ENCODE assay signal across 22 mouse cellular contexts in genomic region chr16:30177769-30178168, GRCm38 (mm10).
DNase-seq lines count a peak whose midpoint lies in the region; ATAC-seq and TF ChIP-seq lines count a peak whose summit lies in the region.
"Had no signal": no experiment of that assay in that cellular context is flagged by ENCODE, and none has a peak within 500 bp of the region (broad histone marks: within the 10 kb centered on the region; RNA-seq: fewer than 3 reads in every experiment).

No protein-coding gene starts in this region.

- intact Hi-C loops in gastrocnemius, adult 2 months (cut with DNase I) = no loop called here
- intact Hi-C loops in gastrocnemius, postnatal 36 days (cut with DNase I) = no loop called here

- H3K9ac ChIP-seq in MEL (ENCODE audit: control insufficient read depth, low read depth, low read length, poor library complexity, severe bottlenecking) = no peak overlapping the region
- H3K9ac ChIP-seq: embryonic facial prominence, embryonic 15.5 days; hindbrain, embryonic 13.5 days had no signal

- no peak for TF ChIP-seq RAD21 in MEL (IDR thresholded peaks at IDR 0.05; ENCODE audit: low read depth, low read length)

- DNase-seq in gastrocnemius, adult 2 months = peak; percentile 3
- no peak for DNase-seq in gastrocnemius, postnatal 36 days
- DNase-seq in CD4-positive helper T cell, adult 2 months (ENCODE audit: low read depth, low spot score) = peak; percentile 47
- no peak for DNase-seq in MEL (ENCODE audit: low read depth, low spot score)
- no peak for DNase-seq in right cerebral cortex, postnatal 14 days
- no peak for DNase-seq in embryo, embryonic 9.5 days (ENCODE audit: extremely low spot score)
- DNase-seq in ovary, postnatal 36 days (ENCODE audit: low spot score) = no peak
- DNase-seq: adrenal gland, adult 8-10 months; B cell, adult 2 months; cerebellum, adult 2 months; cerebellum, postnatal 10 days; gastrocnemius, postnatal 14 days; heart, postnatal 4 days had no signal

- no peak overlapping the region for H3K4me3 ChIP-seq in gastrocnemius, adult 2 months
- H3K4me3 ChIP-seq in MEL (ENCODE audit: control insufficient read depth in 1 of 2, insufficient read depth in 1 of 2, low read depth in 2 of 2, low read length in 2 of 2) = no peak overlapping the region
- H3K4me3 ChIP-seq: embryonic facial prominence, embryonic 15.5 days; erythroblast, embryonic 14.5 days; forebrain, embryonic 10.5 days; hindbrain, embryonic 13.5 days had no signal

- TF ChIP-seq EP300 in MEL (IDR thresholded peaks at IDR 0.05; ENCODE audit: low read depth in 1 of 2, low read length in 2 of 2) = no peak

- no peaks in the 10 kb centered on the region for H3K27me3 ChIP-seq in MEL (ENCODE audit: control insufficient read depth in 1 of 2, insufficient read depth in 2 of 2, low read length in 2 of 2)
- H3K27me3 ChIP-seq: embryonic facial prominence, embryonic 15.5 days had no signal

- H3K4me1 ChIP-seq in MEL (ENCODE audit: control insufficient read depth in 1 of 2, insufficient read depth in 2 of 2, low read length in 2 of 2) = peaks cover 36 to 50% of the 10 kb centered on the region in 2 experiments

- H3K36me3 ChIP-seq in MEL (ENCODE audit: control insufficient read depth in 1 of 2, insufficient read depth in 2 of 2, low read length in 2 of 2) = peaks cover 0 to 30% of the 10 kb centered on the region in 2 experiments; a peak in 2 of 4 replicates
- H3K36me3 ChIP-seq: embryonic facial prominence, embryonic 15.5 days; forebrain, embryonic 10.5 days; G1E; hindbrain, embryonic 13.5 days had no signal

- H3K27ac ChIP-seq in gastrocnemius, adult 2 months = no peak overlapping the region
- peak overlapping the region; percentile 72 for H3K27ac ChIP-seq in MEL (ENCODE audit: control insufficient read depth, low read depth, low read length)
- H3K27ac ChIP-seq: embryonic facial prominence, embryonic 15.5 days; hindbrain, embryonic 13.5 days; hindbrain, postnatal 0 days had no signal

- H3K79me2 ChIP-seq in MEL (ENCODE audit: control insufficient read depth, insufficient read depth, low read length, poor library complexity) = no peaks in the 10 kb centered on the region

- no peak for TF ChIP-seq CTCF in gastrocnemius, adult 2 months (IDR thresholded peaks at IDR 0.05)
- no peak for TF ChIP-seq CTCF in MEL (IDR thresholded peaks at IDR 0.05 in 2 of 3, conservative IDR thresholded peaks at IDR 0.05 in 1 of 3; ENCODE audit: control insufficient read depth in 1 of 3, insufficient read depth in 1 of 3, low read depth in 2 of 3, low read length in 3 of 3, poor library complexity in 1 of 3, severe bottlenecking in 1 of 3)

- H3K9me3 ChIP-seq in MEL (replicated peaks; ENCODE audit: insufficient read depth, low read length) = no peaks in the 10 kb centered on the region
- H3K9me3 ChIP-seq: embryonic facial prominence, embryonic 15.5 days; forebrain, embryonic 10.5 days; G1E; hindbrain, embryonic 13.5 days had no signal

- peak; percentile 58 for ATAC-seq in inflammation-experienced regulatory T-cells, adult 6 months
- ATAC-seq: forebrain, embryonic 14.5 days; hindbrain, postnatal 0 days; intestine, embryonic 16.5 days had no signal

- no peak for TF ChIP-seq POLR2A in MEL (IDR thresholded peaks at IDR 0.05; ENCODE audit: control insufficient read depth in 1 of 2, insufficient read depth in 1 of 2, low read depth in 1 of 2, low read length in 2 of 2, poor library complexity in 1 of 2)

TF ChIP-seq in MEL, 35 proteins besides CTCF, POLR2A, EP300 and RAD21:
- TF ChIP-seq E2F4 (IDR thresholded peaks at IDR 0.05; ENCODE audit: borderline replicate concordance, low read depth, low read length) = no peak
- no peak for TF ChIP-seq MYC (IDR thresholded peaks at IDR 0.05; ENCODE audit: low read depth, low read length)
- TF ChIP-seq NELFE (IDR thresholded peaks at IDR 0.05; ENCODE audit: low read depth, low read length) = no peak

Comparison
In these comparisons a context has a peak if more than half of its experiments do, and no peak if none do; other contexts are left out.
1. DNase-seq: peak in gastrocnemius, adult 2 months (single experiment) and CD4-positive helper T cell, adult 2 months (single experiment); none in gastrocnemius, postnatal 36 days (0 of 2), MEL (single experiment), right cerebral cortex, postnatal 14 days (single experiment), embryo, embryonic 9.5 days (single experiment) and ovary, postnatal 36 days (single experiment).